Mouse (Mus musculus) liver, adult 2 months (tissue): ENCODE measurements around the gene Hist1h2ag. TPM values are rescaled to one million over a fixed set of nuclear protein-coding genes. Genes with fewer than 3 reads are reported as not detected.
"Not testable (repeated sequence)": the region's sequence is repeated elsewhere in the genome, so short reads cannot be mapped to it uniquely, and the experiment has no call there.

Experiments
- DNase-seq: peaks from one replicate; pipeline ENCODE4 v3.0.0-alpha.2; 2011; ENCODE audit warnings: low read depth, low spot score; ENCODE audit errors: extremely low read depth
- H3K27ac ChIP-seq: fragments of 200-500 bp; replicated peaks from 2 replicates; pipeline ENCODE4 v1.5.1; 2012; ENCODE audit warnings: low read depth, mild to moderate bottlenecking, control low read depth, inconsistent platforms, low read length; ENCODE audit not compliant: insufficient read depth
- H3K27me3 ChIP-seq: fragments of 200-500 bp; 2 replicates; pipeline ENCODE4 v1.6.1; 2012; ENCODE audit warnings: mild to moderate bottlenecking, moderate library complexity, low read length, inconsistent platforms; ENCODE audit not compliant: control insufficient read depth, insufficient read depth
- H3K36me3 ChIP-seq: fragments of 200-500 bp; 2 replicates; pipeline ENCODE4 v1.6.1; 2012; ENCODE audit warnings: low read length, inconsistent platforms; ENCODE audit not compliant: control insufficient read depth, insufficient read depth
- H3K4me1 ChIP-seq: fragments of 200-500 bp; 2 replicates; pipeline ENCODE4 v1.6.1; 2011; ENCODE audit warnings: low read length; ENCODE audit not compliant: control insufficient read depth, insufficient read depth
- H3K4me3 ChIP-seq: fragments of 200-500 bp; 2 replicates; pipeline ENCODE4 v1.5.1; 2011; ENCODE audit warnings: low read depth, mild to moderate bottlenecking, control low read depth, low read length, moderate library complexity; ENCODE audit not compliant: insufficient read depth
- H3K79me2 ChIP-seq: fragments of 200-500 bp; 2 replicates; pipeline ENCODE4 v1.6.1; 2012; ENCODE audit warnings: inconsistent platforms, mild to moderate bottlenecking, low read length, moderate library complexity; ENCODE audit not compliant: control insufficient read depth, insufficient read depth
- H3K9ac ChIP-seq: fragments of 200-500 bp; 2 replicates; pipeline ENCODE4 v1.6.1; 2012; ENCODE audit warnings: low read depth, mild to moderate bottlenecking, control low read depth, inconsistent platforms, low read length
- CTCF ChIP-seq: fragments of 200-500 bp; IDR thresholded peaks from 2 replicates; pipeline ENCODE4 v1.5.1; 2011; ENCODE audit warnings: low read depth, low read length, control low read depth
- POLR2A ChIP-seq: fragments of 200-500 bp; IDR thresholded peaks from 2 replicates; pipeline ENCODE4 v1.6.1; 2011; ENCODE audit warnings: low read length, control low read depth; ENCODE audit not compliant: insufficient read depth; ENCODE audit errors: extremely low read depth
- WGBS: fragments of 180-500 bp; shearing (Covaris S2); methylation state at CpG from one replicate; pipeline ENCODE4 v1.1.7; 2018; 5-methylcytosine and 5-hydroxymethylcytosine counted together
- polyA plus RNA-seq: library from polyadenylated mRNA; depleted of rRNA; stranded (reverse); fragments of >200 nt; gene quantifications from 2 replicates; pipeline ENCODE4 v1.2.3, GENCODE M21; 2012
- total RNA-seq: library from RNA; depleted of rRNA; stranded (reverse); fragments of >200 nt; gene quantifications from 2 replicates; pipeline ENCODE4 v1.2.3, GENCODE M21; 2014

The Hist1h2ag gene
- total and polyA plus RNA-seq, 2 experiments, result 0.55 to 11.1 TPM

DNA sequence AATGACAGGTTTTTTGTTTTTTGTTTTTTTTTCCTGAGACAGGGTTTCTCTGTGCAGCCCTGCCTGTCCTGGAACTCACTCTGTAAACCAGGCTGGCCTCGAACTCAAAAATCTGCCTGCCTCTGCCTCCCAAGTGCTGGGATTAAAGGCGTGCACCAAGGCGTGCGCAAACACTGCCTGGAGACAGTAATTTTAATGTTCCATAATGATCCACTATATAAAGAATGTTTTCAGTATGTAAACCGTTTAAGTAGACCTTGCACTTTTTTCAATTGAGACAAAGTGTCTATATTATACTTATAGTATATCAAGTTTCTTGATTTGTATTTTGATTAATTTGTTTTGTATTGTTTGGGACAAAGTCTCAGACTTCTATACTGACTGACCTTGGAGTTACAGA is 3.4 kb downstream of the Hist1h2ag start:
- Histone ChIP-seq H3K4me3 (no peak overlapping the region), H3K36me3 (no peaks in the 10 kb centered on the region), H3K4me1 (peaks cover 13% of the 10 kb centered on the region), H3K27me3 (no peaks in the 10 kb centered on the region), H3K9ac (no peak overlapping the region), H3K27ac (no peak overlapping the region), H3K79me2 (no peaks in the 10 kb centered on the region)
- no peak for DNase-seq
- WGBS, result 82% methylated on average over 5 of the region's 5 CpGs
- TF ChIP-seq CTCF (no peak), POLR2A (no peak)

DNA sequence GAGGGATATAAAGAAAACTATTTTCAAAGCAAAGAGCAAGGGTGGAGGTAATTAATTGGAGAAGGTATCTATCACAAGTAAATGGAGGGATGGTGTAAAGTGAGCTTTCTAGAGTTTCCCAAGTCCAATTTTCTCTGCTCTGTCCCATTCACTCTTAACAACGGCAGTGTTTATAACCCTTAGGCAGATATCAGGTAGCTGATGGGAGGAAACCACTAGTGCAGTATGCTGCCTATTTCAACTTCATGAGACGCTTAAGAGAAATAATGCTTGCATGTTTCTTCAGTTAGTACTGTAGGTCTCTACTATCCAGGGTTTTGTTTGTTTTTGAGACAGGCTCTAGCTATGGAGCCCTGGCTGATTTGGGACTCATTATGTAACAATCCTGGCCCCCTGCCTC is 5.3 kb downstream of the Hist1h2ag start:
- TF ChIP-seq CTCF, result no peak
- no peak for TF ChIP-seq POLR2A
- no peak for DNase-seq
- no peak overlapping the region for H3K4me3 ChIP-seq
- no peaks in the 10 kb centered on the region for H3K36me3 ChIP-seq
- H3K4me1 ChIP-seq, result peaks cover 15% of the 10 kb centered on the region
- no peaks in the 10 kb centered on the region for H3K27me3 ChIP-seq
- H3K27ac ChIP-seq, result no peak overlapping the region
- 81% methylated on average over 2 of the region's 2 CpGs for WGBS
- no peaks in the 10 kb centered on the region for H3K79me2 ChIP-seq
- no peak overlapping the region for H3K9ac ChIP-seq

DNA sequence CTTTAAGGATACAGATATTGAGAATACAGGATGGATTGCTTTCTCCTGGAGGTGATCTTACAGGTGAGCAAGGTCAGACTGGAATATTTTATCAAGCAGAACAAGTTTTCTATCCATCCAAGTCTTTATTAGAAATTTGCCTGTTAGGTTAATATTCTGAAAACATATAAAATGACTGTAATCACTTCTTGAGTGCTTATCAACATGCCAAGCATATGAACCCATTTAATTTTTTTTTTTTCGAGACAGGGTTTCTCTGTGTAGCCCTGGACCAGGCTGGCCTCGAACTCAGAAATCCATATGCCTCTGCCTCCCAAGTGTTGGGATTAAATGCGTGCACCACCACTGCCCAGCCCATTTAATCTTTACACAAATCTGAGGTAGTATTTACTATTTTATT is 5.8 kb downstream of the Hist1h2ag start:
- DNase-seq, result no peak
- TF ChIP-seq POLR2A, result no peak
- TF ChIP-seq CTCF, result no peak
- no peaks in the 10 kb centered on the region for H3K79me2 ChIP-seq
- H3K4me1 ChIP-seq, result peaks cover 11% of the 10 kb centered on the region
- H3K9ac ChIP-seq, result no peak overlapping the region
- H3K4me3 ChIP-seq, result no peak overlapping the region
- 81% methylated on average over 3 of the region's 3 CpGs for WGBS
- no peak overlapping the region for H3K27ac ChIP-seq
- no peaks in the 10 kb centered on the region for H3K36me3 ChIP-seq
- no peaks in the 10 kb centered on the region for H3K27me3 ChIP-seq

DNA sequence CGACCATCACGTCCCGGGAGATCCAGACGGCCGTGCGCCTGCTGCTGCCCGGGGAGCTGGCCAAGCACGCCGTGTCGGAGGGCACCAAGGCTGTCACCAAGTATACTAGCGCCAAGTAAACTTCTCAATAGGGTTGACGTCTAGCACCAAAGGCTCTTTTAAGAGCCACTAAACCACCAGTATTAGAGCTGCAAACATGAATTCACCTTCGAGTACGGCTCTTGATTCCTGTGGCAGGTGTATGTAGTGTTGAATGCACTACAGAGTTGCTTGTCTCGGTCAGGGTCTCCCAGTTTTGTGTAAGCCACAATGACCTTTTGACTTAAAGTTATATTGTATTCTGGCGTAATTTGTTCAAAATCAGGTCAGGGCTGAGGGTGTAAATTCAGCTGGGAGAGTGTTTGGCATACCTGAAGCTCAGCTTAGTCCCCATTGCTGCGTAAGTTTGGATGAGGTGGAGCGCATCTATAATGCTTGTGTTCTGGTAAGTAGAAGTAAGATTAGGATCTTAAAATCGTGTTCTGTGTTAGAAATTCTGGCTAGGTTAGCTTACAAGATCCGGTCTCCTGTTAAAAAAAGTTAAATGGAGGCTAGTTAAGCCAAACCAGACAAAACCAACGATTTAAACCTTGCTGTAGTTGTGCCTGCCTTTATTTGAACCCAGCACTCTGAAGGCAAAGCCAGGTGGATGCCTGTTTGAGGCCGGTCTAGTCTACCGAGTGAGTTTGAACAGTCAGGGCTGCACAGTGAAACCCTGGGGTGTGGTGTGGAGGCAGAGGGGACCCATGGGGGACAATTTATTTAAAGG is 6.4 kb downstream of the Hist1h2ag start:
- H3K36me3 ChIP-seq, result no peaks in the 10 kb centered on the region
- H3K9ac ChIP-seq, result 0 out of 2 replicates have a peak overlapping the region, but pooled peaks have one; percentile 28
- peak overlapping the region; percentile 23; the same call in 1 of the 2 replicates for H3K4me3 ChIP-seq
- 12% methylated on average over 22 of the region's 23 CpGs for WGBS
- no peak for TF ChIP-seq CTCF
- no peak for TF ChIP-seq POLR2A
- no peaks in the 10 kb centered on the region for H3K27me3 ChIP-seq
- DNase-seq, result peak; percentile 25
- peaks cover 10% of the 10 kb centered on the region; the same call in 1 of the 2 replicates for H3K4me1 ChIP-seq
- H3K27ac ChIP-seq, result no peak overlapping the region
- H3K79me2 ChIP-seq, result no peaks in the 10 kb centered on the region

DNA sequence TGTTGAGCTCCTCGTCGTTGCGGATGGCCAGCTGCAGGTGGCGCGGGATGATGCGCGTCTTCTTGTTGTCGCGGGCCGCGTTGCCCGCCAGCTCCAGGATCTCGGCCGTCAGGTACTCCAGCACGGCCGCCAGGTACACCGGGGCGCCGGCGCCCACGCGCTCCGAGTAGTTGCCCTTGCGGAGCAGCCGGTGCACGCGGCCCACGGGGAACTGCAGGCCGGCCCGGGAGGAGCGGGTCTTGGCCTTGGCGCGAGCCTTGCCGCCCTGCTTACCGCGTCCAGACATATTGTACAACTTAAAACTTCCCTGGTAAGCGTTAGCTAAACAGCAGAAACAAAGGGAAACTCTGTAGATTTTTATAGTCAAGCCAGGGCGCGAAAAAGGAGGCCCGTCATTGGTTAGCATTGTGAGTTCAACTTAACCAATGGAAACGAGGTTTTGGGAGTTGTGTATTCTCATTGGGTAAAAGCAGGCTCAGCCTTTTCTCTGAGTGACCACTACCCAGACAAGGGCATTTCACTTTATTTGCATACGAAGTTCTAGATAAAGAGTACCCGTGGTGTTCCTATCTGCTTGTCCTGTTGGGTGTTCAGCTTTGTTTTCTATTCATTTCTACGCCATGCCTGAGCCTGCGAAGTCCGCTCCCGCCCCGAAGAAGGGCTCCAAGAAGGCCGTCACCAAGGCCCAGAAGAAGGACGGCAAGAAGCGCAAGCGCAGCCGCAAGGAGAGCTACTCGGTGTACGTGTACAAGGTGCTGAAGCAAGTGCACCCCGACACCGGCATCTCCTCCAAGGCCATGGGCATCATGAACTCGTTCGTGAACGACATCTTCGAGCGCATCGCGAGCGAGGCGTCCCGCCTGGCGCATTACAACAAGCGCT is 7.2 kb downstream of the Hist1h2ag start, which contains the start of the genes Hist1h2ah and Hist1h2bk:
Hist1h2ah (minus strand) TSS at position 302 of the 882 bp plus-strand sequence.
Hist1h2bk (plus strand) TSS at position 604 of the 882 bp plus-strand sequence.
- not testable (repeated sequence) for H3K79me2 ChIP-seq, H3K36me3 ChIP-seq, H3K27me3 ChIP-seq
- H3K4me1 ChIP-seq, result peaks cover 10% of the 10 kb centered on the region; the same call in 1 of the 2 replicates
- H3K9ac ChIP-seq, result peak within 1 kb of the TSS; percentile 48; the same call in 1 of the 2 replicates
- peak; percentile 96 for DNase-seq
- H3K27ac ChIP-seq, result peak within 1 kb of the TSS; percentile 71
- TF ChIP-seq POLR2A, result 0 out of 2 replicates have a peak, but pooled peaks have one; percentile 14
- WGBS, result under 1% methylated on average over 30 of the region's 69 CpGs
- peak within 1 kb of the TSS; percentile 71 for H3K4me3 ChIP-seq
